Mouse (Mus musculus) cerebellum, adult 9-11 months (tissue): ENCODE measurements around the gene Mfsd9.
A peak's percentile ranks its signal among the peaks of the same experiment; 100 is the strongest.

Experiments
- DNase-seq: peaks from one replicate; pipeline ENCODE4 v3.0.0; 2022

Gene Mfsd9

GRCm38 (mm10) chr1:40790324-40791141 is at the start of gene Mfsd9:
Gene Mfsd9, minus strand, starts transcription at chr1:40790687.
- DNase-seq = peak; percentile 68

GRCm38 (mm10) chr1:40835468-40835867 is 45.0 kb upstream of the Mfsd9 start:
- DNase-seq = no peak

- DNase-seq = no peak
Measured at GRCm38 (mm10) chr1:40830712-40831507, 40.4 kb upstream of the Mfsd9 start.

- peak; percentile 8 for DNase-seq
Measured at GRCm38 (mm10) chr1:40829213-40829914, 38.9 kb upstream of the Mfsd9 start.

GRCm38 (mm10) chr1:40825826-40826225 is 35.3 kb upstream of the Mfsd9 start:
- no peak for DNase-seq

- no peak for DNase-seq
Measured at GRCm38 (mm10) chr1:40824936-40825335, 34.4 kb upstream of the Mfsd9 start.

GRCm38 (mm10) chr1:40824517-40824916 is 34.0 kb upstream of the Mfsd9 start:
- DNase-seq = no peak

- no peak for DNase-seq
Measured at GRCm38 (mm10) chr1:40815071-40815845, 24.8 kb upstream of the Mfsd9 start.

- DNase-seq = no peak
Measured at GRCm38 (mm10) chr1:40808643-40809042, 18.2 kb upstream of the Mfsd9 start.

GRCm38 (mm10) chr1:40805891-40806290 is 15.4 kb upstream of the Mfsd9 start:
- no peak for DNase-seq

- no peak for DNase-seq
Measured at GRCm38 (mm10) chr1:40805351-40805750, 14.9 kb upstream of the Mfsd9 start, which contains the start of gene Tmem182. Gene Tmem182, plus strand, starts transcription at chr1:40805601.

- no peak for DNase-seq
Measured at GRCm38 (mm10) chr1:40804118-40804517, 13.6 kb upstream of the Mfsd9 start.

- DNase-seq = peak; percentile 7
Measured at GRCm38 (mm10) chr1:40802759-40803158, 12.3 kb upstream of the Mfsd9 start.

GRCm38 (mm10) chr1:40800908-40801307 is 10.4 kb upstream of the Mfsd9 start:
- no peak for DNase-seq

GRCm38 (mm10) chr1:40799121-40799520 is 8.6 kb upstream of the Mfsd9 start:
- DNase-seq = no peak

- DNase-seq = peak; percentile 23
Measured at GRCm38 (mm10) chr1:40797348-40797747, 6.9 kb upstream of the Mfsd9 start.

- DNase-seq = no peak
Measured at GRCm38 (mm10) chr1:40795508-40795907, 5.0 kb upstream of the Mfsd9 start.

GRCm38 (mm10) chr1:40789666-40790233 is 737 bp downstream of the Mfsd9 start:
- no peak for DNase-seq

GRCm38 (mm10) chr1:40788956-40789355 is 1.5 kb downstream of the Mfsd9 start:
- no peak for DNase-seq

- no peak for DNase-seq
Measured at GRCm38 (mm10) chr1:40785876-40786445, 4.5 kb downstream of the Mfsd9 start.

GRCm38 (mm10) chr1:40784306-40784705 is 6.2 kb downstream of the Mfsd9 start:
- DNase-seq = no peak

GRCm38 (mm10) chr1:40783450-40783849 is 7.0 kb downstream of the Mfsd9 start:
- DNase-seq = no peak
